Mouse (Mus musculus): ENCODE data around the gene Adamts17.

The Adamts17 gene

DNA sequence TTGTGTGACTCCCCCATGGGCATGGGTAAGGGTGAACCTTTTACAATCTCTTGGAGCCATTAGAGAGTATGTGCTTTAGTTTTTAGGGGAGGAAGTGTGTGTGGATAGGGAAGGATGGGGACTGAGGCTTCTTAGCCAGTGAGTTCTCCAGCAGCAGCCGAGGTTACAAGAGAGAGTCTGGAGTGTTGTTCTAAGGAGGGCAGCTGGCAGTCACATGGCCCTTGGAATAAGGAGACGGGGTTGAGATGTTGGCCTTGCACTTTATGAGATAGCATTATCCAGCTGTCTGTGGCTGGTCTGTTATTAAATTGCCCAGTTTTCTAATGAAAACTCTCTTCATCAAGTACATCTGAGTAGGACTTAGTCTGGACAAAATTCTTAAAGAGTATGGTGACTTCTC is 4.3 kb downstream of the Adamts17 start:
- no peak for DNase-seq (ENCODE audit: low read depth, low spot score)

GRCm38 (mm10) chr7:66846582-66846981 is 7.0 kb downstream of the Adamts17 start:
- DNase-seq (ENCODE audit: low read depth, low spot score) = no peak

DNA sequence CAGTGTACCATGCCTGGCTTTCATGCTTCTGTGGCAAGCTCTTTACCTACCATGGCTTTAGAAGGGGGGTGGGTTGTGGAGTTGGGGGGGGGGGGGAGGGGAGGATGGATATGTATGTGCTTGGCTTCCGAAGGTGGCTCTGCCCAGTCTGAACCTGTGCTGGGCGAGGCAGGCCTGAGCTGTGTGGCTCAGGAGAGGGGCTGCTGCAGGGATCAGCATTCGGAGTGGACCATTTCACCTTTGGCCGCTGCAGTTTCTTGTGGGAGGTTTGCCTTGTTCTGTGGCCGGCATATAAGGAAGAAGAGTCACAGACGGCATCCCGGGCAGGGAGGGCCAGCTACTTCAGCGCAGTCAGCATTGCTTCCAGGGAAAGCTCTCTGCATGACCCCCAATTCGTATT is 7.8 kb downstream of the Adamts17 start:
- no peak for DNase-seq (ENCODE audit: low read depth, low spot score)

GRCm38 (mm10) chr7:66849316-66849715 is 9.8 kb downstream of the Adamts17 start:
- DNase-seq (ENCODE audit: low read depth, low spot score) = no peak

DNA sequence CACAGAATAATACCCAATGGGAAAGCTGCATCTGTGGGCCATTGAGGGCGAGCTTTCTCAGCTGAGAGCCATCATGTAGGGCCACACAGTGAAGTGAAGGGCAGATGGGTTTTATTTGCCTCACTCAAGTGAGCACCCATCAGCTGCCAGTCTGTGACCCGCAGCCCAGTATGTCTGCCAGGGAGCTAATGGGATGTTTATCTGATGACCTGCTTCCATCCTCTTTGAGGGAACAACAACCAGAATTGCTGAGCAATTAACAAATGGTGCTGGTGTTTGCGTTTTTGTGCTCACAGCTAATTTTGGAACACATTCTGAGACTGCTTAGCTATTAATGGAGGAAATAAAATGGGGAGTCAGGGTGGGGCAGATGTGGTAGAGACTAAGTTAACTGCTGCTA is 12.6 kb downstream of the Adamts17 start:
- no peak for DNase-seq (ENCODE audit: low read depth, low spot score)

DNA sequence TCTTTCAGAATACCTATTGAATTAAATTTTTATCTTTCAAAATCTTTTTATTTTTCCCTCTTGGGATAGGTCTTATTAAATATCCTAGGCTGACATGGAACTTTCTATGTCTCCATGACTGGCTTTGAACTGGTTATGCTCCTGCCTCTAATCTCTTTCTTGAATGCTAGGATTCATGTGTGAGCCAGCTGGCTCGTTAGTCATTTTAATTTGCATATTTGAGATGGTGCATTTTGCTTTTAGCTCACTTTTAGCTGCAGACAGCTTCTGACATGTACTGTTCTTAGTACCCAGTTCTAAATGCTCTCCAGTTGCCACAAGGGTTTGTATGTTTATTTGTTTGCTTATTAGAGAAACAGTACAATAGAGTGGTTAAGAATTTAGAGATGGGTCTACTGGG is 18.1 kb downstream of the Adamts17 start:
- DNase-seq (ENCODE audit: low read depth, low spot score) = no peak

DNA sequence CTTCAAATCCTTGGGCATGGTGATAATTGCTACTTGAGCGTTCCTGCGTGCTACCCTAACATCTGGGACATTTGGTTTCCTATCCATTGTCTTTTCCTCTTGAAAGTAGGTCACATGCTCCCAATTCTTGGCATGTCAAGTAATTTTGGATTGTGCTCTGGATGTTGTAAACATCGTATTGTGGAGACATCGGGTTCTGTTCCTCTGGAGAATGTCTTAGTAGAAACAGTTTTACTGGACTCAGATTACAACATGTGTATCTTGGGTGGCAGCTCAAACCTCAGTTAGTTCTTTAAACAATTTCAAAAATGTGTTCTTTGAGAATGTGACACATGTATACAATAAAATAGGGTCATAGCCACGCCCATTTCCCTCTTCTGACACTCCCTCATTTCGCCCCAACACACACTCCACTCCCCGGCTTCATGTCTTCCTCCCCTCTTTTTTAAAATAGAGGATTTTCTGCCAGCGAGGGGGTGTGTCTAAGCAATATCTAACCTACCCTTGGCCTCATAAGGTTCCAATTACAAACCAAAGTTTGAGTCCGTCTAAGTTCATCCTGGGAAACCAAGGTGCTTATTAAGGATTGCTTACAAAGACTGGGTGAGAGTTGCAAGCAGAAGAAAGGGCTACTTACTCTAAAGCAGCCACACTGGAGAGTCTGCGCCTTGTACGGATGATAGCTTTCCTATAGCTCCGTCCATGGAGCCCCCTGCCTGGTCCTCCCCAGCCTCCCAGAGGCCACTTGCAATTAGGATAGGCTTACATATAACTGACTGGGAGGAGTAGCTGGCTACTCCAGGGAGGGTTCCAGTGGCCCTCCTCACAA is 18.9 kb downstream of the Adamts17 start:
- no peak for DNase-seq (ENCODE audit: low read depth, low spot score)

GRCm38 (mm10) chr7:66859220-66859619 is 19.7 kb downstream of the Adamts17 start:
- DNase-seq (ENCODE audit: low read depth, low spot score) = no peak

GRCm38 (mm10) chr7:66866944-66867718 is 27.6 kb downstream of the Adamts17 start:
- DNase-seq (ENCODE audit: low read depth, low spot score) = no peak

- peak; percentile 20 for DNase-seq (ENCODE audit: low read depth, low spot score)
These were observed 28.4 kb downstream of the Adamts17 start for GRCm38 (mm10) chr7:66867719-66868501.

DNA sequence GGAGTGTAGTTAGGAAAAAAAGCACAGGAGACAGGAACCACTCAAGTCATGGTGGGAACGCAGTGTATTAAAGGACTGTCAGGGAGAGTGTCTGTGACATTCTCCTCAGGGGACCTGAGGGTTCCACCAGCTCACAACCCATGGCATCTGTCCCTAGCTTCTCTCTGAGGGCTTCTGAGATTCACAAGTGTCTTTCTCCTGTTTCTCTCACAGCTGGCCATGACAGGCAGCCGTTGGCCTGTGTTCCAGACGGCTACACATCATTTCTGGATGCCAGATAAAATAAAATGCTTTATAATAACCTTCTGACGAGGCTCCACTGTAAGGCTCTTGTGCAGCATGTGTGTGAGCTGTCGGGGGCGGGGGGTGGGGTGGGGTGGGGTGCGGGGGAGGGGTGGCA is 32.0 kb downstream of the Adamts17 start:
- no peak for DNase-seq (ENCODE audit: low read depth, low spot score)

DNA sequence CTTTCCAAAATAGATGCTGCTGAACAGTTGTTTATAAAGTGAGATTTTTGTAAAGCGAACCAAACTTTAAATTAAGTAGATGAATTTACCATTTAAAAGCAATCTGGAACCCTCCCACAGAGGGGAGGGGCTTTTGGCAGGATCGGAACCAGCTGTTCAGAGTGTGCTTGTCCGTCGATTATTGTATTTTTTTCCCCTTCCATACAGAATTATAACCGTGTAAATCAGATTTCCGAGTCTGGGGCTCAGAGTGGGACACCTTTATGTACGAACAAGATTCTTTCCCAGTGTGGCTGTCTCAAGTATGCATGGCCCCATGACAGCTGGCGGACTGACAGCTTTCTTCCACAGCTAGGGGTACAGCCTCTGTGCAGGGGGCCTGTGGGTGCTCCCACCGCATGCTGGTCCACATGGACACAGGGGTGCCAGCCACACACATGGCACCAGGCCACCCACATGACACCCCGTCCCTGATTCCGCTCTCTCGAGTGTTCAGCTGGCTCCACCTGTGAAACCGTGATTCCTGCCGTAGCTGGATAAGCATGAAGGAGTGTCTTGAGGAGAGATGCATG is 32.5 kb downstream of the Adamts17 start:
- DNase-seq (ENCODE audit: low read depth, low spot score) = no peak

GRCm38 (mm10) chr7:66873235-66873634 is 33.7 kb downstream of the Adamts17 start:
- DNase-seq (ENCODE audit: low read depth, low spot score) = no peak

DNA sequence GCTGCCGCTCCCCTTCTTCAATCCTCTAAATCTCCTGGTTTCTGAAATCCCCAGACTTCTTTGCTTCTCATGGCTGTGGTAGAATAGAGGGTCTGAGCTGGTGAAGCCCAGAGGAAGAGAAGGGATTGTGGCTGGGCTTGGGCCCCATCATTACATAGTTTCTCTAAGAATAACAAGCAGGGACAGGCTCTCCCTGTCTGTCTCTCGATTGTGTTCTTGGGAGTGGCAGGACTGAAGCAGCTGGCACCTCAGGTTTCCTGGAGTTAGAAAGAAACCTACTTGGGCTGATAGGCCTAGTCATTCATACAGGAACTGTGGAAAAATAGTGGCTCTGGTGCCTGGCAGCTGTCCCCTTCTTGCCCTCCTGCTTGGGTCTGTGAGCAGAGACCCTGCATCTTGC is 51.9 kb downstream of the Adamts17 start:
- no peak for DNase-seq (ENCODE audit: low read depth, low spot score)

DNA sequence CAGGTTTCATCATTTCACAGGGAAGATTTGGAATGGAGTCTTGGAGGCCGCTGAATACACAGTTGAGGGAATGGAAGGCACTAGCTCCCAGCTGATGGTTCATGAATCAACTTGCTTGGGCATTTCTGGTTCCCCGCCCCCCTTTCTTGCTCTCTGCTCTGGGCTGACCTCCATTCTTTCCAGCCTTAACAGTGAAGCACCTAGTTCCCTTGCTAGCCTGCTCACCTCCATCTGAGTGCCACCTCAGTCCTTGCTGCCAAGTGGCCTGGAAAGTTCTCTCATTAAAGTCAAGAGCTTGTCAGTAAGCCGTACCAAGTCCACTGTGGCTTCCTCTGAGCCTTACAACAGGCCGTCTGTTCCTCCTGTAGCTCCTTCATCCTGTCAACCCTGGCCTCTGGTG is 52.6 kb downstream of the Adamts17 start:
- DNase-seq (ENCODE audit: low read depth, low spot score) = no peak

GRCm38 (mm10) chr7:66902376-66902775 is 62.8 kb downstream of the Adamts17 start:
- DNase-seq (ENCODE audit: low read depth, low spot score) = no peak

- no peak for DNase-seq (ENCODE audit: low read depth, low spot score)
These were observed 63.5 kb downstream of the Adamts17 start for GRCm38 (mm10) chr7:66903014-66903413.

GRCm38 (mm10) chr7:66905941-66906340 is 66.4 kb downstream of the Adamts17 start:
- no peak for DNase-seq (ENCODE audit: low read depth, low spot score)

GRCm38 (mm10) chr7:66912866-66913265 is 73.3 kb downstream of the Adamts17 start:
- DNase-seq (ENCODE audit: low read depth, low spot score) = no peak

DNA sequence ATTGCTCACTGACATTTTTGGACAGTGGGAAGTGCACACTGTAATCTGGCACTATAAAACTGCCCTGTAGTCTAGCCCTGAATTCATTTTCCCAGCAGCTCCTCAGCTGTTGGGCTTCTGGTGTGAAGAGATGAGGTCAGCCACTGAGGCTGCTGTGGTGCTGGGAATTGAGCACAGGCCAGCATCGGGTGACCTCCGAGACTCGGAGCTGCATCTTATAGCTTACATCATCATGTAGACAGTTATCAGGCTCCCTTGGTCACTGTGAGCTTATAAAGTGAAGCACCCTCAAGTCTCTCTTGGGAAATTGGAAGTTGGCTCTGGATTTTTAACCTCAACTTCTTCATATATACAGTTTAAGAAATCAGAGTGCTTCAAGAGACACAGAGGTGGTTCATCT is 84.1 kb downstream of the Adamts17 start:
- DNase-seq (ENCODE audit: low read depth, low spot score) = no peak

DNA sequence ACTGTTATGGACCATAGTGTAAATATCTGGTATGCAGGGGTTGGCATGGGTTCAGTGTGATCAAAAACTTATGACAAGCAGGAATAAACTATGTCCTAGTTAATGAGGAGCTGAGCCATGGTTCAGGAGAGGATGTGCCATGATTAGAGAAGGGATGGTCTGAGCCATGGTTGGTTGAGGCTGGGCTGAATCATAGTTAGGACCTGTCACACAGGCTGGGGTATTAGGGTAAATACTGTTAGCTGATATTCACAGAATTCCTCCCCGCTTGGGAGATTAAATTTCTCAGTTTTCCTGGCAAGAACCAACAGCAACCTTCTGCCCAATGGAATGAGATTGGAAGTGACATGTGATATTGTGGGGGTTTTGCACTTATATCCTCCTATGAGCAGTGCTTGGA is 84.6 kb downstream of the Adamts17 start:
- no peak for DNase-seq (ENCODE audit: low read depth, low spot score)

DNA sequence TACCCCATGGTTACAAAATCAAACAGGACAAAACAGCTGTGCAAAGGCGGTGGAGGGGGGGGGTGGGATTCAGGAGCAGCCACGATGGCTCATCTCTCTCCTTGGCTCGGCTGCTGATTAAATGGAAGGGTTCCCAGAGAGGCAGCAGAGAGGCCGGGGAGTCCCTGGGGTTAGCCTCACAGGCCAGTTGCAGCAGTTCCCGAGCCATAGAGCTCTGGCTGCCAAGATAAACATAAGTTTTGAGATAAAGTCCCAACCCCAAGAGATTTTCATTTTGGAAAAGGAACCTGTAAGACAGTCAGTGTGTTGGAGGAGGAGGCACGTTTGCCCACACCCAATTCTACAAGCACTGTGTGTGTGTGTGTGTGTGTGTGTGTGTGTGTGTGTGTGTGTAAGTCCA is 89.7 kb downstream of the Adamts17 start:
- no peak for DNase-seq (ENCODE audit: low read depth, low spot score)
